Mouse (Mus musculus): ENCODE data around the gene Spc25. TPM values are rescaled to one million over a fixed set of nuclear protein-coding genes. Genes with fewer than 3 reads are reported as not detected.

The Spc25 gene
- polyA plus RNA-seq, 1 experiment: 9.7 TPM

DNA sequence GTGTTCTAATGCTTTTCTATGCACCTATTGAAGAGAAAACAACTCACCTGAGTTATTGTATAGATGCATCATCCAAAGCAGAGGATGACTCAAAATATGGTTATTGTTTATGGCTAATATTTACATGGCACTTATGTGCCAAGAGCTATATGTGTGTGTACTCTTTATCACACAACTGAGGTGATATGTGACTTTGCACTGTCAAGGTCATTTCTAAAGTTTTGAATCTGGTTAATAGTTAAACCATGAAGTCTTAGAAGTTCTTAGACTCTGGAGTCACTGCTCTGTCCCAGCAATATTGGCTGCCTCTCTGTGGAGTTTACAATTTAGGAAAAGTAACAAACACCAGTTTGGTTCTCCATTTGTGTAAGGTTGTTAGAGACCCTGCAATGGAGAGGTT lies 47.1 kb downstream of the Spc25 start:
- TF ChIP-seq POLR2A (IDR thresholded peaks at IDR 0.05; ENCODE audit: control insufficient read depth, extremely low read depth, insufficient read depth, low read length, poor library complexity) (no peak), CTCF (IDR thresholded peaks at IDR 0.05; ENCODE audit: borderline replicate concordance, control insufficient read depth, extremely low read depth, insufficient read depth, low read length, poor library complexity) (no peak)
- H3K36me3 ChIP-seq (ENCODE audit: control insufficient read depth, insufficient read depth, low read length): no peaks in the 10 kb centered on the region
- no peak for DNase-seq
- H3K27ac ChIP-seq (ENCODE audit: control insufficient read depth, insufficient read depth, low read length): no peak overlapping the region
- H3K4me3 ChIP-seq (ENCODE audit: control insufficient read depth, insufficient read depth, low read length): no peak overlapping the region
- no peaks in the 10 kb centered on the region for H3K4me1 ChIP-seq (replicated peaks; ENCODE audit: control insufficient read depth, insufficient read depth, low read length)
- no peaks in the 10 kb centered on the region for H3K27me3 ChIP-seq (ENCODE audit: control insufficient read depth, insufficient read depth, low read length)

DNA sequence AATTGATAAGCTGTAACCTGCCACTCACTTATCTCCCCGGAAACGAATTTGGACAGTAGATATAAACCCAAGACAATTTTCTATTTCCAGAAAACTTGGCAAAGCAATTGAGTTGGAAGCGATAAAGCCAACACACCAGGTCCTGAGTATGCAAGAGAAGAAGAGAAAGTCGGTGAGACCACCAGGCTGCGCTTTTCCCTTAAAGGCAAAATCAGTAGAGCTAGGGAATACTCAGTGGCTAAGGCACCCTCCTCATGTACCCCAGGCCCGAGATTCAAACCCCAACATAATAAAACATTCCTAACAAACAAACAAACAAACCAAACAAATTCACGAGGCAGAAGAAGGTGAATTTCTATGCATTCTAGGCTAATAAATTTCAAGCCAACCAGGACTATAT lies 49.7 kb downstream of the Spc25 start:
- Histone ChIP-seq H3K27ac (ENCODE audit: control insufficient read depth, insufficient read depth, low read length) (no peak overlapping the region), H3K4me1 (replicated peaks; ENCODE audit: control insufficient read depth, insufficient read depth, low read length) (no peaks in the 10 kb centered on the region), H3K4me3 (ENCODE audit: control insufficient read depth, insufficient read depth, low read length) (no peak overlapping the region), H3K36me3 (ENCODE audit: control insufficient read depth, insufficient read depth, low read length) (no peaks in the 10 kb centered on the region), H3K27me3 (ENCODE audit: control insufficient read depth, insufficient read depth, low read length) (no peaks in the 10 kb centered on the region)
- no peak for DNase-seq
- 88% methylated on average over 7 of the region's 7 CpGs for WGBS
- no peak for TF ChIP-seq CTCF (IDR thresholded peaks at IDR 0.05; ENCODE audit: borderline replicate concordance, control insufficient read depth, extremely low read depth, insufficient read depth, low read length, poor library complexity)
- TF ChIP-seq POLR2A (IDR thresholded peaks at IDR 0.05; ENCODE audit: control insufficient read depth, extremely low read depth, insufficient read depth, low read length, poor library complexity): no peak

DNA sequence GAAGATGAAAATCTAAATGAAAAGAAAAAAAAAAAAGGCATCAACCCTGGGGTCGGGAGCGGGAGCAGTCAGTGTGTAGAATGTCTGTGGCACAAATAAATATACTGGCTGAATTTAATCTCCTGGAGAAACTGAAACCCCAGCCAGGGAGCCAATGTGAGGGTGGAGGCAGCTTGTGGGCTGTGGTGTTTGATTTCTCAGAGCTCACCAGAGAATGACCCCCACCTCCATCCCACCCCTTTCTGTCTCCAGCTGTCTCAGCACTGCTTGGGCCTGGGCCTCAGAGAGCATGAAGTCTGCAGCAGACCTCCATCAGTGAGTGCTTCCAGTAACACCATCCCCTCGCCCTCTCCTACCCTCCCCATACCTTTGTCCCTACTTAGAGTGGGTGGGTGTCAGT lies 50.1 kb downstream of the Spc25 start:
- 84% methylated on average over 3 of the region's 3 CpGs for WGBS
- Histone ChIP-seq H3K27me3 (ENCODE audit: control insufficient read depth, insufficient read depth, low read length) (no peaks in the 10 kb centered on the region), H3K4me3 (ENCODE audit: control insufficient read depth, insufficient read depth, low read length) (no peak overlapping the region), H3K36me3 (ENCODE audit: control insufficient read depth, insufficient read depth, low read length) (no peaks in the 10 kb centered on the region), H3K27ac (ENCODE audit: control insufficient read depth, insufficient read depth, low read length) (no peak overlapping the region), H3K4me1 (replicated peaks; ENCODE audit: control insufficient read depth, insufficient read depth, low read length) (no peaks in the 10 kb centered on the region)
- DNase-seq: no peak
- TF ChIP-seq POLR2A (IDR thresholded peaks at IDR 0.05; ENCODE audit: control insufficient read depth, extremely low read depth, insufficient read depth, low read length, poor library complexity) (no peak), CTCF (IDR thresholded peaks at IDR 0.05; ENCODE audit: borderline replicate concordance, control insufficient read depth, extremely low read depth, insufficient read depth, low read length, poor library complexity) (no peak)

DNA sequence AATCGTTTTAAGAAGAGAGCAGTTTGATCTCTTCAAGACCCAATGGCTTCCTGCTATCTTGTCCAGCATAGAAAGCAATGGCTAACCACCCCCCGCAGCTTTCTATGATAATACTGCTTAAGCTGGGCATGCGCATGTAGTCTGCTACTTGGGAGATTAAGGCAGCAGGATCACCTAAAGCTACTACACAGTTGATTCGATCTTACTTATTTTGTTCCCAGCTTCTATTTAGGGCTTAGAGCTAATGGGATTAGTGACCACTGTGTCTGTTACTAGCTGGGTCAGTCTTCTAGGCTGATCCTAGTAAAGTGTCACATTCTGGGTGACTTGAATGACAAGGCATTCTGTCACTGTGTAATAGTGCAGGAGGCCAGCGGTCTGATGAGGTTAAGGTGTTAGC lies 55.2 kb downstream of the Spc25 start:
- H3K27ac ChIP-seq (ENCODE audit: control insufficient read depth, insufficient read depth, low read length): no peak overlapping the region
- TF ChIP-seq POLR2A (IDR thresholded peaks at IDR 0.05; ENCODE audit: control insufficient read depth, extremely low read depth, insufficient read depth, low read length, poor library complexity) (no peak), CTCF (IDR thresholded peaks at IDR 0.05; ENCODE audit: borderline replicate concordance, control insufficient read depth, extremely low read depth, insufficient read depth, low read length, poor library complexity) (no peak)
- no peak for DNase-seq
- 91% methylated on average over 5 of the region's 5 CpGs for WGBS
- H3K36me3 ChIP-seq (ENCODE audit: control insufficient read depth, insufficient read depth, low read length): no peaks in the 10 kb centered on the region
- no peak overlapping the region for H3K4me3 ChIP-seq (ENCODE audit: control insufficient read depth, insufficient read depth, low read length)
- H3K27me3 ChIP-seq (ENCODE audit: control insufficient read depth, insufficient read depth, low read length): no peaks in the 10 kb centered on the region
- no peaks in the 10 kb centered on the region for H3K4me1 ChIP-seq (replicated peaks; ENCODE audit: control insufficient read depth, insufficient read depth, low read length)

DNA sequence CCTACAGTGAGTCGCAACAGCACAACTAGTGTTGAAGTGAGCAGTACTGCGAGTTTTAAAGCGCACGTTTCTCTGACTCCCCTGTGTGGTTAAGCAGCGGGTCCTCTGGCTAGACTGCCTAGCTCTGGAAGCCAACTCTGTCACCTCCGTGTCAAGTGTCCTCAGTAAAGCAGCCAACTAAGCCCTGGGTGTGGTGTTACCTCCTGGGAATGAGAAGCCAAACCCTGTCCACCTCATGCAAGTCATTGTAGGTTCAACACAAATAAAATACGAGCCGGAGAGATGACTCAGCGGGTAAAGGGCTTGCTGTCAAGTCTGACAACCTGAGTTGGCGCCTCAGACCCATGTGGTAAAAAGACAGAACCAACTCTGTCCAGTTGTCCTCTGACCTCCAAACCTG lies 56.8 kb downstream of the Spc25 start:
- H3K27ac ChIP-seq (ENCODE audit: control insufficient read depth, insufficient read depth, low read length): no peak overlapping the region
- WGBS: 88% methylated on average over 10 of the region's 10 CpGs
- no peaks in the 10 kb centered on the region for H3K36me3 ChIP-seq (ENCODE audit: control insufficient read depth, insufficient read depth, low read length)
- no peaks in the 10 kb centered on the region for H3K4me1 ChIP-seq (replicated peaks; ENCODE audit: control insufficient read depth, insufficient read depth, low read length)
- no peak for TF ChIP-seq CTCF (IDR thresholded peaks at IDR 0.05; ENCODE audit: borderline replicate concordance, control insufficient read depth, extremely low read depth, insufficient read depth, low read length, poor library complexity)
- no peak for TF ChIP-seq POLR2A (IDR thresholded peaks at IDR 0.05; ENCODE audit: control insufficient read depth, extremely low read depth, insufficient read depth, low read length, poor library complexity)
- H3K27me3 ChIP-seq (ENCODE audit: control insufficient read depth, insufficient read depth, low read length): no peaks in the 10 kb centered on the region
- H3K4me3 ChIP-seq (ENCODE audit: control insufficient read depth, insufficient read depth, low read length): no peak overlapping the region
- DNase-seq: no peak

DNA sequence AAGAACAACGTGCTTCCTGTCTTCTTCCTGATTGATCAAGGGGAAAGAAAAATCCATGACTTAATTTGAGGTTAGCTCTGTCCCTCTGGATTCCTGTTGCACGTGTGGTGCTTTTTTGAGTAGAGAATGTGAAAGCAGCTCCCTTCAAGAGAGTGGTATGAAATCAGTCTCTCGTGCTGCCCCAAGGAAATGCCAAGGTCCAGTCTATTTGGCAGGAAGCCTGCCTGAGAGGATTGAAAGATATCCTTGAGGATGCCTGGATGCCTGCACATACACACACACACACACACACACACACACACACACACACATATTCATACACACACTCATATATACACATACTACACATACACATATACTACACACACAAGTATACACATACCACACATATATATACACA lies 57.3 kb downstream of the Spc25 start:
- TF ChIP-seq POLR2A (IDR thresholded peaks at IDR 0.05; ENCODE audit: control insufficient read depth, extremely low read depth, insufficient read depth, low read length, poor library complexity): no peak
- no peak for TF ChIP-seq CTCF (IDR thresholded peaks at IDR 0.05; ENCODE audit: borderline replicate concordance, control insufficient read depth, extremely low read depth, insufficient read depth, low read length, poor library complexity)
- Histone ChIP-seq H3K4me3 (ENCODE audit: control insufficient read depth, insufficient read depth, low read length) (no peak overlapping the region), H3K4me1 (replicated peaks; ENCODE audit: control insufficient read depth, insufficient read depth, low read length) (no peaks in the 10 kb centered on the region), H3K27ac (ENCODE audit: control insufficient read depth, insufficient read depth, low read length) (no peak overlapping the region), H3K36me3 (ENCODE audit: control insufficient read depth, insufficient read depth, low read length) (no peaks in the 10 kb centered on the region), H3K27me3 (ENCODE audit: control insufficient read depth, insufficient read depth, low read length) (no peaks in the 10 kb centered on the region)
- DNase-seq: no peak
- 85% methylated on average over 3 of the region's 3 CpGs for WGBS

Other genes starting within 250 kb of the Spc25 start
- gene Nostrin, start 70.4 kb downstream of the Spc25 start, polyA plus RNA-seq (2012; rRNA removed): 1.00 and 1.2 TPM in 2 replicates
- gene G6pc2, start 4.9 kb upstream of the Spc25 start, polyA plus RNA-seq (2012; rRNA removed): not detected in 2 replicates
- 0.03 and 0.46 TPM in 2 replicates for gene Abcb11, start 136.4 kb upstream of the Spc25 start, polyA plus RNA-seq (2012; rRNA removed)
- 0.22 and 0.33 TPM in 2 replicates for gene Dhrs9, start 174.3 kb upstream of the Spc25 start, polyA plus RNA-seq (2012; rRNA removed)